Mouse (Mus musculus) neural tube, postnatal 0 days (tissue): ENCODE results near the gene Ccnb2. TPM values are rescaled to one million over a fixed set of nuclear protein-coding genes. Genes with fewer than 3 reads are reported as not detected.

ENCODE experiments used
- microRNA-seq: library from miRNA; unstranded; fragments of <30 nt; microRNA quantifications from one replicate; pipeline ENCODE4, GENCODE M21; 2016
- polyA plus RNA-seq: library from polyadenylated mRNA; unstranded; fragments of >200 nt; fragmentation: Nextera tagmentation; extraction: Ambion mirVana; gene quantifications from 2 replicates; pipeline ENCODE4 v1.2.1, GENCODE M21; 2015

Ccnb2 gene
- 12.4 and 13.2 TPM in 2 replicates for polyA plus RNA-seq

GRCm38 (mm10) chr9:70421257-70422056 is at the start of gene Ccnb2:
TSS of gene Ccnb2 (minus strand) at chr9:70421547.

Small RNA genes lying within 50 kb of the gene (microRNA-seq; reads per million reads assigned to microRNA genes)
- 2.6 reads per million for gene Mir5626

Other genes with a start within 250 kb of the Ccnb2 start
- 3.5 and 4.0 TPM in 2 replicates for gene Myo1e, start 214.2 kb downstream of the Ccnb2 start, polyA plus RNA-seq
- 19.0 and 21.0 TPM in 2 replicates for gene Rnf111, start 82.2 kb upstream of the Ccnb2 start, polyA plus RNA-seq
- 37.7 and 44.0 TPM in 2 replicates for gene Sltm, start 121.2 kb upstream of the Ccnb2 start, polyA plus RNA-seq
- gene Gm10642, start 234.7 kb upstream of the Ccnb2 start, polyA plus RNA-seq, result 1.4 and 2.1 TPM in 2 replicates
- 23.4 and 28.1 TPM in 2 replicates for gene Mindy2, start 235.6 kb upstream of the Ccnb2 start, polyA plus RNA-seq